Mouse (Mus musculus) urinary bladder, postnatal 4 days (tissue): Measurements from ENCODE around the gene Upf3b.
A peak's percentile ranks its signal among the peaks of the same experiment; 100 is the strongest.
"Not testable (repeated sequence)": the region's sequence is repeated elsewhere in the genome, so short reads cannot be mapped to it uniquely, and the experiment has no call there.

Source experiments
- DNase-seq, 2 experiments: peaks; one replicate each; pipeline ENCODE4 v3.0.0; 2021 to 2022; ENCODE audit warnings: low spot score in 2 of 2

Upf3b gene

DNA sequence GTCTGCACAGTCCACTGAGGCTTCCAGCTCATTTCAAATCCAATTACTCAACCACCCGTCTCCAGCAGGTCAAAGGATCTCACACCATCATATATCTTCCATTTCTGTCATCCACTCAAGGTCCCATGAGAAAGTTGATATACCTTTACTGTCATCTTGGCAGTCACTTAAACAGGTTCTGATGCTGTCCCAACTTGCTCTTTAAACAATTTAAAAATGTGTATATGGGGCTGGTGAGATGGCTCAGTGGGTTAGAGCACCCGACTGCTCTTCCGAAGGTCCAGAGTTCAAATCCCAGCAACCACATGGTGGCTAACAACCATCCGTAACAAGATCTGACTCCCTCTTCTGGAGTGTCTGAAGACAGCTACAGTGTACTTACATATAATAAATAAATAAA, 29.8 kb downstream of the Upf3b start:
- DNase-seq: not testable (repeated sequence)

DNA sequence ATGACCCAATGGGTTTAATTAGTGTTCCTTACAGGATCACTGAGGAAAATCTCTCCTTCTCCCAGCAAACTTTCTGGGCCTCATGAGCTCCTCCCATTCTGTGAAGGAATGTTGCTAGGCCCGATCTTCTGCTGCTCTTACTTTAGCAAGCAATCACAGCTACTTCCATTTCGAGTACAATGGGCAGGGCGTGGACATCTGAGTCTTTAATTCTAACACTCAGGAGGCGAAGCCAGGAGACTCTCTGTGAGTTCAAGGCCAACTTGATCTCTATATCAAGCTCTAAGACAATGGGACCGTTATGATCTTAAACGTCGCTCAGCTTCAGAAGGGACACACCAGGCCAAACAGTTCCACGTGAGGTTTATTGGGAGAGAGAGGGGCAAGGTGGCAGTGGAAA, 33.5 kb downstream of the Upf3b start:
- no peak for DNase-seq

DNA sequence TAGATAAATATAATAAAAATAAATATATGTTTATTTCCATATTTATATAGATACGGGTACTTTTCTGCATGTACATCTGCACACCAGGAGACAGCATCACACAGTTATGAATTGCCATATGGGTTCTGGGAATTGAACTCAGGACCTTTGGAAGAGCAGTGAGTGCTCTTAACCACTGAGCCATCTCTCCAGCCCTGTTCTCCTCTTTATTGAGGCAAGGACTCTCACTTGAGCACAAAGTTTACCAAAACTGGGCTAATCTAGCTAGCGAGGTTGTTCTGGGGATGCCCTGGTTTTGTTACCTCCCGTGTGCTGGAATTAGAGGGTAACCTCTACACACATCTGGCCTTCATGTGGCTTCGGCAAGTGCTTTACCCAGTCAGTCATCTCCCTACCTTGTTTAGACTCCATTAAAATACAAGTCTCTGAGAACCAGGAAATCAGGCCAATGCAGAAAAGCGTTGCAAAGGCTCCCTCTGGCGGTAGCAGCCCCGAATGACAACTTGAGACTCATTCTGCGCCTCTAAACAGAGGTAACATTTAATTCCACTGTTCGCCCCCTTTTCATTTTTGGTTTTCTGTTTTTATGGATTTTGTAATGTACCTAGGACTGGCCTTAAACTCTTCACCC, 35.7 kb downstream of the Upf3b start:
- peak; percentile 19 to 71 for DNase-seq

DNA sequence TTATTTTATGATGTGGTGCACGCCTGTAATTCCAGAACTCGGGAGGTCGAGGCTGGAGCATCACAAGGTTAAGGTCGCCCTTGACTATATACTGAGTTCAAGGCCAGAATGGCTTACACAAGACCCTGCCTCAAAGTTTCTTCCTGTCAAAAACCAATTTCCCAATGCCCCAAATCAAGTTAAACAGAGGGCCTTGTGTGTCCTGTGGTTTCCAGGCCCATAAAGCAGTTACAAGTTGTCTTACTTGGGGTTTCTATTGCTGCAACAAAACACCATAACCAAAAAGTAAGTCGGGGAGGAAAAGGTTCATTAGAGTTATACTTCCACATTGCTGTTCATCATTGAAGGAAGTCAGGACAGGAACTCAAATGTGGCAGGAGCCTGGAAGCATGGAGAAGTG, 41.4 kb downstream of the Upf3b start:
- DNase-seq: no peak

DNA sequence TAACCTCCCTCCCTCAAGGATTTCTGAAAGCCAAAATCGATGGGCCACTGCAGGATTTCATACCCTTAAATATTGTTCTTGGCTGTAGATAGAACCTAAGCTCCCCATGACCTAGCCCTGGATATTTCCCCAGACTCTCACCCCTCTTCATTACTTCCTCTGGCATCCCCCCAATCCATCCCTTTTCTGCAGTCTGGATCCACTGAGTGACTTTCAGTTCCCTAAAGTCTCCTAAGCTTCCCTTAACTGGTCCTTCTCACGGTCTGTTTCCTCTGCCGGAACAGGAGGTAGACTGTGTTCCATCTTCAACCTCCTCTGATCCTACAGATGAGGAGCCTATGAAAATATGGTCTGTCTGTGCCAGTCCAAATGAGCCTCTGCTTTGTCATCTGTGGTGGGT, 42.8 kb downstream of the Upf3b start:
- DNase-seq: no peak

DNA sequence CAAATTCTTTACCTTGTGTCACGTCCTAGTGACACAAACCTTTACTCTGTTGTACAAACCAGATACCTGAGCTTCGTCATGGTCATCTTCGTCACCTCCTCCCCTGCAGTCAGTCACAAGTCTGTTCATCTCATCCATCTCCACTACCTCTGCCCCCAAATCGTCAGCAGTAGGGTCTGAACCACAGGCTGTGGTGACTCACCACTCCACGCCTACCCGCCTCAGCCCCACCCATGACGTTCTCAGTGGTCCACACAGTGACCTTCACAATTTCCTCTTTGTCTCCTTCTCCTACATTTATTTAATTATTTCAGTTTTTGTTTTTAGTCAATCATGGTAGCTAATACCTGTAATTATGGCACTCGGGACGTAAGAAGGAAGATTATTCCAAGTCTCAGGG, 46.2 kb downstream of the Upf3b start:
- DNase-seq: no peak

DNA sequence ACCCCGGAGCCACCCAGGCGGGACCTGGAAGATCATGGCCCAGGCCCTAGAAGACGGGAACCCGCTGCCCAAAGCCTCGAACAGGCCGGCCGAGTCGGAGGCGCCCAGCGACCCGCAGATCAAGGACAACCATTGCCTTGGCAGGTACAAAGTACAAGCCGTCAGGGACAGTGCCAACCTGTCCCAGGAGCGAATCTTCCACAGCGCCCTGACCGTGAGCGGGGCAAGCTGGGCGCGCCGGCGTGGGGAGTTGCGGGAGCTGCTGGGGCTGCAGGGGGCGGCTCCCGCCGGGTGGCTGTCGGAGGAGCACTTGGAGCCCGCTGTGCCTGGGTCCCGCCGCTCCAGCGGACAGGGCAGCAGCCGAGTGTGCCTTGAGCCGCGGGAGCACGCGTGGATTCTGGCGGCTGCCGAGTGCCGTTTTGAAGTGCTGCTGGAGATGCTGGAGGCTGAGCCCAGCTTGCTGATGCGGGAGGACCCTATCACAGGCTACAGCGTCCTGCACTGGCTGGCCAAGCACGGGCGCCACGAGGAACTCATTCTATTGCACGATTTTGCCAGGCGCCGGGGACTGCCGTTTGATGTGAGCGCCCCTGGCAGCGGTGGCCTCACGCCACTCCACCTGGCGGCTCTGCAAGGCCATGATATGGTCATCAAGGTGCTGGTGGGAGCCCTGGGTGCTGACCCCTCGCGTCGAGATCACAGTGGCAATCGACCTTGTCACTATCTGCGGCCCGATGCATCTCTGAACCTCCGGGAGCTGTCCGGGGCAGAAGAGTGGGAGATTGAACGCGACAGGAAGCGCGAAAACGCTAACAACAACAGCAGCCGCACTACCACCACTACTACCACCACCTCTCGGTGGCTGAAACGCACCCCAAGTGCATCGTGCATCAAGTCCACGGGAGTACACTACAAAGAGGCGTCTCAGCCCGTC, 61.0 kb downstream of the Upf3b start:
- no peak for DNase-seq

DNA sequence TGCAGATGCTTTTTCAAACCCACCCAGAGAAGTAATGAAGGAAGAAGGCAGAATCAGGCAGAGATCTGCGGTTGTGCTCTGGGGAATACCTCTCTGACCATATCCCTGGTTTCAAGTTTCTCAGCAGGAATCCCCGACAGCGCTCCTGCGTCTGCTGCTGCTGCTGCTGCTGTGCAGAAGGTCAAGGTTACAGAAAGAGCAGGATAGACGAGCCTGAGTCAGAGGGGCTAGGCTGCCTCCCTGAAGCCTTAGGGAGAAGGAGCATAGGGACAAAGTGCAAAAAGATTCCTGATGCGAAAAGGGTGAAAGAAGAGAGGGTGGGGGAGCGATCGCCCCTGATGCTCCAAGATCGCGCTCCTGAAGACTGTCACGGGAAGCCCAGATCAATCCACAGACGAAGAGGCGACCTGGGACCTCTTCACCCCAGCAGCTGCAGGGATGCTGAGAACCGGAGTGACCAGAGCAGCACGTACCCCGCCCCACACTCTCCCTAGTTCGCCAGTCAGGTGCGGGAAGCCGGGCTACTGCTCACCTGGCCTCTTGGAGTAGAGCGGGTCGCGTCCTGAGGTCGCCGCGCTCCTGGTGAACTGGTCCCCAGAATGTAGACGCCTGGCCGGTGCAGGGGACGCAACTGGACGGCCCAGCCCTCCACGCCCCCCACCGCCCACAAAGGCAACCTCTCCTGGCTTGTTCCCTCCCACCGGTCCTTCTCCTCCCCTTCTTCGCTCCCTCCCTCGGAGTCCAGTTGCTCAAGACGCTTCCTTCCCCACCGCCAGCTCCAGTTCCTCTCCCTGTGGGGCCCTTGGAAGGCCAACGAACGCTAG, 61.8 kb downstream of the Upf3b start, which contains the start of gene Sowahd:
Sowahd (plus strand) TSS at position 780 of the 824 bp plus-strand sequence.
- peak in 1 of 2 experiments; percentile 15 for DNase-seq

DNA sequence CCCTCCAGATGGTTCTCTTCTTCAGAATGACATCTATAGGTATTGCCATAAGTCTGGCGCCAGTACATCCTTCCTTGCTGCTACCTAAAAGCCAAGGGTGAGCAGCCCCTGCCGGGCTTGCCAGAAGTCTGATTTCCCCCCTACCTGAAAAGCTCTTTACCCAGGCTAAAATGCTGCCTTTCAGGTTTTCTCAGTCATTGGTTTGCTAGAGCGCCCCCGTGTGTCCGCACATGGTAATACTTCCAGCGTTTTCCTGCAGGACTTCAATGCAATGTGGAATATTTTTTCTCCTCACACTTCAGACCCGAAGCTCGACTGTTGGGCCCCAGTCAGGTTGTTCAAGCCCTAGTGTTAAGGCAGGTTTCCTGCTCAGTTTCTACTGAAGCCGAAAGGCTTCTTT, 67.4 kb downstream of the Upf3b start:
- peak; percentile 19 to 67 for DNase-seq
